Mouse (Mus musculus): ENCODE measurements around the gene Olfr1346.
"Not testable (repeated sequence)": the region's sequence is repeated elsewhere in the genome, so short reads cannot be mapped to it uniquely, and the experiment has no call there.

Gene Olfr1346

DNA sequence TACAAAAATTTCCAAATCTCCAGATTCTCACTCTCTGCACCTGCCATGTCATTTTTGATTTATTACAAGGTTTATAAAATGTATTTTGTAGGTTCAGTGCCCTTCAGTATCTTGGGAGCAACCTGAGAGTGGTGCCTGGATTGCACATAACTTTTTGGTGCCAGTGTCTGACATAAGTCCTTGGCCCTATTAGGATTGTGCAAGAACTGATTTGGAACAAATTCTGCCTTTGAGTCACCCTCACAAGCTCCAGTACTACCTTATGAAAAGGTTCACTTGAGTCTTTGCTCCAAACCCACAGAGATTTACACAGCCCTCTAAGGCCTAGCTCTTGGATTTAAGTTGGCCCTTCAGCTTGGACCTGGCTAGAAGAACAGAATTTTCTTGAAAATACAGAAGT, at the start of gene Olfr1346:
TSS of gene Olfr1346 (plus strand) at position 151 of the 400 bp plus-strand sequence.
- Histone ChIP-seq H3K9me3 (ENCODE audit: low read length) (no peaks in the 10 kb centered on the region), H3K36me3 (ENCODE audit: insufficient read depth, low read length) (no peaks in the 10 kb centered on the region), H3K4me3 (replicated peaks; ENCODE audit: low read length) (no peak within 1 kb of the TSS), H3K27me3 (ENCODE audit: insufficient read depth, low read length) (no peaks in the 10 kb centered on the region), H3K4me1 (replicated peaks; ENCODE audit: low read depth, low read length) (no peaks in the 10 kb centered on the region)
- TF ChIP-seq CTCF (conservative IDR thresholded peaks at IDR 0.05; ENCODE audit: low read length), result no peak
- no peak for TF ChIP-seq POU5F1 (IDR thresholded peaks at IDR 0.05; ENCODE audit: borderline replicate concordance, low read length)
- no peak for TF ChIP-seq NANOG (IDR thresholded peaks at IDR 0.05; ENCODE audit: borderline replicate concordance, low read length)

GRCm38 (mm10) chr7:6419894-6420293, 47.0 kb upstream of the Olfr1346 start:
- Histone ChIP-seq H3K27me3 (ENCODE audit: insufficient read depth, low read length) (peaks cover 8% of the 10 kb centered on the region), H3K4me3 (replicated peaks; ENCODE audit: low read length) (no peak overlapping the region), H3K9me3 (ENCODE audit: low read length) (no peaks in the 10 kb centered on the region), H3K4me1 (replicated peaks; ENCODE audit: low read depth, low read length) (peaks cover 16% of the 10 kb centered on the region), H3K36me3 (ENCODE audit: insufficient read depth, low read length) (no peaks in the 10 kb centered on the region)
- TF ChIP-seq POU5F1 (IDR thresholded peaks at IDR 0.05; ENCODE audit: borderline replicate concordance, low read length), result no peak
- no peak for TF ChIP-seq CTCF (conservative IDR thresholded peaks at IDR 0.05; ENCODE audit: low read length)
- no peak for TF ChIP-seq NANOG (IDR thresholded peaks at IDR 0.05; ENCODE audit: borderline replicate concordance, low read length)

DNA sequence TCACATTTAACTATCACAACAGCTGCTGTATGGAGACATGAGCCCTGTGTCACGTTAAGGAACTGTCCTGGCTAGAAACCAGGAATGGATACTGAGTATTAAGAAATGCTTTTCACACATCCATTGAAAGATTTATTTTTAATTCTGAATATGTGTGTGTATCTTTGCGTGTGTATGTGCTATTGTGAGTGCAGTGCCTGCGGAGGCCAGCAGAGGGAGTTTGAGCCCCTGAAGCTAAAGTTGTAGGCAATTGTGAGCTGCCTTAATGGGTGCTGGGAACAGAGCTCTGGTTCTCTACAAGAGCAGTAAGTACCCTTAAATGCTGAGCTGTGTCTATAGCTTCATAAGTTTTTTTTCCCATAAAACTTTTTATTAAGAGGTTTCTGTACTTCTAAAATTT, 37.5 kb upstream of the Olfr1346 start:
- Histone ChIP-seq H3K36me3 (ENCODE audit: insufficient read depth, low read length) (no peaks in the 10 kb centered on the region), H3K27me3 (ENCODE audit: insufficient read depth, low read length) (no peaks in the 10 kb centered on the region), H3K4me1 (replicated peaks; ENCODE audit: low read depth, low read length) (peaks cover 6% of the 10 kb centered on the region), H3K4me3 (replicated peaks; ENCODE audit: low read length) (no peak overlapping the region), H3K9me3 (ENCODE audit: low read length) (peaks cover 5% of the 10 kb centered on the region; the same call in 1 of the 2 replicates)
- TF ChIP-seq CTCF (conservative IDR thresholded peaks at IDR 0.05; ENCODE audit: low read length) (peak; percentile 68), NANOG (IDR thresholded peaks at IDR 0.05; ENCODE audit: borderline replicate concordance, low read length) (no peak)

DNA sequence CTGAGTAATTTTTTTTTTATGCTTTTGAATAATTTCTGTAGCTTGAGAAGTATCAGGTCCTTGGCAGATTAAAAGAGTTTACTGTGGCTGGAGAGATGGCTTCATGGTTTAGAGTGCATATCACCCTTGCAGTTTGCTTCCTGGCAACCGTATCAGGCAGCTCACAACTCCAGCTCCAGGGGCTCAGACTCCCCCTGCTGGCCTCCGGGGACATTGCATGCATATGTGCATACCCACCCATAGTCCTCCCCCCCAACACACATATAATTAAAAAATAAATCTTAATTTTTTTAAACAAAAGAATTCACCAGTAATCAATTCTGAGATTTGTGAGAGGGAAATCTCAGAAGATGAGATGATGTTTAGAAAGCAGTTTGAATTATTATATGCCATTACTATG, 36.6 kb upstream of the Olfr1346 start:
- H3K36me3 ChIP-seq (ENCODE audit: insufficient read depth, low read length), result no peaks in the 10 kb centered on the region
- peaks cover 5% of the 10 kb centered on the region; the same call in 1 of the 2 replicates for H3K9me3 ChIP-seq (ENCODE audit: low read length)
- no peak for TF ChIP-seq NANOG (IDR thresholded peaks at IDR 0.05; ENCODE audit: borderline replicate concordance, low read length)
- peak; percentile 82 for TF ChIP-seq CTCF (conservative IDR thresholded peaks at IDR 0.05; ENCODE audit: low read length)
- H3K4me3 ChIP-seq (replicated peaks; ENCODE audit: low read length), result no peak overlapping the region
- H3K4me1 ChIP-seq (replicated peaks; ENCODE audit: low read depth, low read length), result peaks cover 10% of the 10 kb centered on the region
- no peaks in the 10 kb centered on the region for H3K27me3 ChIP-seq (ENCODE audit: insufficient read depth, low read length)

DNA sequence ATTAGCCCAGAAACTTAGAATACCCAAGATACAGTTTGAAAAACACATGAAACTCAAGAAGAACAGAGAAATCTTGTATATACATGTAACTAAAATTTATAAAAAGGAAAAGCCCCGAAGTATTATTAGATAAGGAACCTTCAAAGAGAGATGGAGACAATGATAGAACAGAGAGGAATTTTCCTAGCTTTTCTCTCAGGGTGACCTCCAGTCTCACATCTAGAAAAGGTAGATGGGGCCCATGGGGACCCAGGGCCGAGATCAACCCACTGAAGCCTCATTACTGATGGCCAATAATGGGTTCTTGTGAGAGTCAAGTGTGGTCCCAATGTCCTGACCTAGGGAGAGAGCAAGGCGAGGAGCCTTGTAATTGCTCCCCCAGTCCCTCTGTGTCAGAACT, 28.5 kb upstream of the Olfr1346 start, which contains the start of gene Olfr1344:
TSS of gene Olfr1344 (plus strand) at position 301 of the 400 bp plus-strand sequence.
- Histone ChIP-seq H3K4me1 (replicated peaks; ENCODE audit: low read depth, low read length) (peaks cover 27% of the 10 kb centered on the region), H3K4me3 (replicated peaks; ENCODE audit: low read length) (no peak within 1 kb of the TSS), H3K27me3 (ENCODE audit: insufficient read depth, low read length) (peaks cover 16% of the 10 kb centered on the region), H3K36me3 (ENCODE audit: insufficient read depth, low read length) (no peaks in the 10 kb centered on the region), H3K9me3 (ENCODE audit: low read length) (no peaks in the 10 kb centered on the region)
- TF ChIP-seq CTCF (conservative IDR thresholded peaks at IDR 0.05; ENCODE audit: low read length) (no peak), POU5F1 (IDR thresholded peaks at IDR 0.05; ENCODE audit: borderline replicate concordance, low read length) (no peak), NANOG (IDR thresholded peaks at IDR 0.05; ENCODE audit: borderline replicate concordance, low read length) (no peak)

GRCm38 (mm10) chr7:6441173-6441572, 25.7 kb upstream of the Olfr1346 start:
- H3K27me3 ChIP-seq (ENCODE audit: insufficient read depth, low read length), result peaks cover 16% of the 10 kb centered on the region
- H3K36me3 ChIP-seq (ENCODE audit: insufficient read depth, low read length), result no peaks in the 10 kb centered on the region
- peaks cover 11% of the 10 kb centered on the region for H3K4me1 ChIP-seq (replicated peaks; ENCODE audit: low read depth, low read length)
- TF ChIP-seq CTCF (conservative IDR thresholded peaks at IDR 0.05; ENCODE audit: low read length), result no peak
- TF ChIP-seq NANOG (IDR thresholded peaks at IDR 0.05; ENCODE audit: borderline replicate concordance, low read length), result no peak
- no peak for TF ChIP-seq POU5F1 (IDR thresholded peaks at IDR 0.05; ENCODE audit: borderline replicate concordance, low read length)
- no peak overlapping the region for H3K4me3 ChIP-seq (replicated peaks; ENCODE audit: low read length)
- no peaks in the 10 kb centered on the region for H3K9me3 ChIP-seq (ENCODE audit: low read length)

DNA sequence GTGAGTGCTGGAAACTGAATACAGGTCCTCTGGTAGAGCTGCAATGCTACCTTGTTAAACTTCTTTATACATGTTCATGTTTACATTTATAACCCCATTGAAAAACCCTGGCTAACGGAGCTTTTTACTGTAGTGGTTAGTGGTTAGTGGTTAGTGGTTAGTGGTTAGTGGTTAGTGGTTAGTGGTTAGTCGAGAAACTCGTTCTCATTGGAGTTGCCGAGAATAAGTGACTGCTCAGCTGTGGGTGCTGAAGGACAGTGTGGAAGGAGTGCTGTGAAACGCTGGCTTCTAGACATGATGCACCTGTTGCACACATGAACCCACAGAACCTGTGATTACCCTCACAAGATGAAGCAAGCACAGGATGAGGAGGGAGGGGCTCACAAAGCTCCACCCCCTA, 19.1 kb upstream of the Olfr1346 start:
- Histone ChIP-seq H3K9me3 (ENCODE audit: low read length) (no peaks in the 10 kb centered on the region), H3K4me1 (replicated peaks; ENCODE audit: low read depth, low read length) (no peaks in the 10 kb centered on the region), H3K36me3 (ENCODE audit: insufficient read depth, low read length) (no peaks in the 10 kb centered on the region), H3K4me3 (replicated peaks; ENCODE audit: low read length) (no peak overlapping the region), H3K27me3 (ENCODE audit: insufficient read depth, low read length) (no peaks in the 10 kb centered on the region)
- TF ChIP-seq POU5F1 (IDR thresholded peaks at IDR 0.05; ENCODE audit: borderline replicate concordance, low read length), result no peak
- TF ChIP-seq CTCF (conservative IDR thresholded peaks at IDR 0.05; ENCODE audit: low read length), result no peak
- no peak for TF ChIP-seq NANOG (IDR thresholded peaks at IDR 0.05; ENCODE audit: borderline replicate concordance, low read length)

DNA sequence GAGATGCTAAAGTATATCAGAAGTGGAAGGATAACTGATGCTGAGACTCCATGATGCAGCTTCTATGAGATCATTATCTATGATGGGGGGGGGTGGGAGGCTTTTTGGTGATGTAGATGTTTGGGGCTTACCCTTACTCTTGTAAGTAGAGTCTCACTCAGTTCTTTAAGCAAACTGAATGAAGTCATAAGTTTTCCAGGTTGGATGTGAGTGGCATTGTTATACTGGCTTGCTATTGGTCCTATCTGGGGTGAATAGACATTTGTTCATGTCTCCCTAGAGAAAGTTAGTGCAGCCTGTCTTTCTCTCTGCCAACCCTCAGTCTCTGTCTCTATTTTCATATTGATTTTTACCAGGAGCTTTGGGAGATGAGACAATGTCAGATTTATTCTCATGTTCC, 11.0 kb upstream of the Olfr1346 start, which contains the start of gene Olfr1336:
TSS of gene Olfr1336 (plus strand) at position 301 of the 400 bp plus-strand sequence.
- Histone ChIP-seq H3K4me3 (replicated peaks; ENCODE audit: low read length) (no peak within 1 kb of the TSS), H3K27me3 (ENCODE audit: insufficient read depth, low read length) (no peaks in the 10 kb centered on the region), H3K9me3 (ENCODE audit: low read length) (no peaks in the 10 kb centered on the region), H3K36me3 (ENCODE audit: insufficient read depth, low read length) (no peaks in the 10 kb centered on the region), H3K4me1 (replicated peaks; ENCODE audit: low read depth, low read length) (no peaks in the 10 kb centered on the region)
- TF ChIP-seq NANOG (IDR thresholded peaks at IDR 0.05; ENCODE audit: borderline replicate concordance, low read length) (no peak), POU5F1 (IDR thresholded peaks at IDR 0.05; ENCODE audit: borderline replicate concordance, low read length) (no peak), CTCF (conservative IDR thresholded peaks at IDR 0.05; ENCODE audit: low read length) (no peak)

DNA sequence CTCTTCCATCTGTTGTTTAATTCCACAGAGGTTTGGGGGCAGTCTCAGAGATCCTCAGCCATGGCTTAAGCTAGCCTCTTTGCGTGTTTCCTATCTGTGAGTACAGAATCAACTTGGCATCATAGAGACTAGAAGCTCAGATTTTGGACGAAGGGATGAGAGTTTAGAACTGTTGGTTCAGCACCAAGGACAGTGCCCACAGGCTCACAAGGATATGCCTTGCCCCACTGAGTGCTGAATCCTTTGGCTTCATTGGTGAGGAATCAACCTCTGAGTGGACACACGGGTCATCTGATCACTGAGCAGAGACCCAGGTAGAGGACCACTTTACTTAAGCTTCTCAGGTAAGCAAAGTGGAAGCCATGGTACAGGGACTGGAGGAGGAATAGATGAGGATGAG, 10.5 kb upstream of the Olfr1346 start:
- no peaks in the 10 kb centered on the region for H3K4me1 ChIP-seq (replicated peaks; ENCODE audit: low read depth, low read length)
- H3K9me3 ChIP-seq (ENCODE audit: low read length), result no peaks in the 10 kb centered on the region
- no peaks in the 10 kb centered on the region for H3K27me3 ChIP-seq (ENCODE audit: insufficient read depth, low read length)
- H3K4me3 ChIP-seq (replicated peaks; ENCODE audit: low read length), result no peak overlapping the region
- H3K36me3 ChIP-seq (ENCODE audit: insufficient read depth, low read length), result no peaks in the 10 kb centered on the region
- TF ChIP-seq CTCF (conservative IDR thresholded peaks at IDR 0.05; ENCODE audit: low read length) (no peak), NANOG (IDR thresholded peaks at IDR 0.05; ENCODE audit: borderline replicate concordance, low read length) (no peak), POU5F1 (IDR thresholded peaks at IDR 0.05; ENCODE audit: borderline replicate concordance, low read length) (no peak)

GRCm38 (mm10) chr7:6477633-6478032, 10.7 kb downstream of the Olfr1346 start:
- H3K9me3 ChIP-seq (ENCODE audit: low read length); H3K4me1 ChIP-seq (replicated peaks; ENCODE audit: low read depth, low read length); H3K4me3 ChIP-seq (replicated peaks; ENCODE audit: low read length); H3K27me3 ChIP-seq (ENCODE audit: insufficient read depth, low read length); H3K36me3 ChIP-seq (ENCODE audit: insufficient read depth, low read length): not testable (repeated sequence)
